ENCODE assay signal across 9 mouse cellular contexts in the genomic region with DNA sequence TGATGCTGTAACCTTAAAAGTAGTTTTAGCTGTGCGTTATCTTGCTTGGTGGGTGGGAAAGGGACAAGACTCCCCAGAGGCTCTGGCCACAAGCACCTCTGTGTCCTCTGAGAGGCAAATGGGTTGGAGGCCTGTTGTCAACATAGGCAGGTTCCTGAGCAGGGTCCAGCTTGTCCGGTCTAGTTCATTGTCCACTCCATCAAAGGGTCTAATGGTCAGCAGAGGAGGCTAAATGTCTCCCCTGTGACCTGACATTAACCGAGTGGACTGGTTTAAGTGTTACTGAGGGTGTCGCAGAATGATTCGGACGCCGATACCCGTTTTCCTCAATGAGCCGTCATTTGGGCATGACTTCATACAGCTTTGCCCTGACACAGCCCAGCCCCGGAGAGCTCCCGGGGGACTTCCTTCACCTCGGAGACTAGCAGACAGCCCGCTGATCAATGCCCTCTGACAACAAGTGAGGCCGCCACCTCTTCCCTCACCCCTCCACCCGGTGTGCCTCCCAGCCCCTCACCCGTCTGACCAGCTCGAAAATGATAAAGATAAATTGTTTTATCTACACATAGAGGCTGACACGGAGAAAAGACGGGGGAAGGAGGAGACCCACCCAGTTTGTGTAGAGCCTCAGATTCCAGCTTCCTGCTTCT.
DNase-seq lines count a peak whose midpoint lies in the region; ATAC-seq and TF ChIP-seq lines count a peak whose summit lies in the region.
"Had no signal": no experiment of that assay in that cellular context is flagged by ENCODE, and none has a peak within 500 bp of the region (broad histone marks: within the 10 kb centered on the region; RNA-seq: fewer than 3 reads in every experiment).

No protein-coding gene starts in this region.

- DNase-seq in heart, postnatal 14 days, result no peak
- peak; percentile 69 for DNase-seq in embryo, embryonic 11 days
- no peak for DNase-seq in midbrain, postnatal 0 days (ENCODE audit: low spot score)
- no peak for DNase-seq in layer of hippocampus, postnatal 36 days
- no peak for DNase-seq in layer of hippocampus, adult 2 months (ENCODE audit: low spot score in 2 of 2)
- DNase-seq in layer of hippocampus, adult 9-10 months (ENCODE audit: low spot score), result no peak

- H3K36me3 ChIP-seq in heart, embryonic 14.5 days (ENCODE audit: control insufficient read depth, insufficient read depth, low read length), result no peaks in the 10 kb centered on the region
- H3K36me3 ChIP-seq in hindbrain, embryonic 15.5 days, result no peaks in the 10 kb centered on the region
- no peaks in the 10 kb centered on the region for H3K36me3 ChIP-seq in midbrain, postnatal 0 days (ENCODE audit: insufficient read depth, low read length)

- no peak for ATAC-seq in heart, embryonic 14.5 days (ENCODE audit: insufficient number of reproducible peaks, insufficient read depth, low FRiP score, low read depth)
- ATAC-seq in hindbrain, embryonic 15.5 days (ENCODE audit: low FRiP score, low read depth), result no peak
- no peak for ATAC-seq in midbrain, postnatal 0 days (ENCODE audit: low FRiP score)
- ATAC-seq: forebrain, embryonic 16.5 days had no signal

- no peaks in the 10 kb centered on the region for H3K27me3 ChIP-seq in heart, embryonic 14.5 days (ENCODE audit: control insufficient read depth, insufficient read depth, low read length)
- H3K27me3 ChIP-seq in hindbrain, embryonic 15.5 days, result peaks cover 20% of the 10 kb centered on the region
- H3K27me3 ChIP-seq in midbrain, postnatal 0 days (ENCODE audit: insufficient read depth, low read length), result peaks cover 2% of the 10 kb centered on the region; the same call in 1 of the 2 replicates

- peak overlapping the region; percentile 67 for H3K4me2 ChIP-seq in heart, embryonic 14.5 days (ENCODE audit: low read length)
- peak overlapping the region; percentile 31 for H3K4me2 ChIP-seq in hindbrain, embryonic 15.5 days
- H3K4me2 ChIP-seq in midbrain, postnatal 0 days (ENCODE audit: low read depth, low read length, poor library complexity, severe bottlenecking), result peak overlapping the region; percentile 40

- intact Hi-C loops in heart, postnatal 14 days (cut with DNase I), result no loop called here

- peak overlapping the region; percentile 37 to 38 for H3K4me3 ChIP-seq in heart, embryonic 14.5 days (ENCODE audit: control insufficient read depth in 1 of 2, insufficient read depth in 1 of 2, low read depth in 1 of 2, low read length in 2 of 2)
- H3K4me3 ChIP-seq in hindbrain, embryonic 15.5 days, result no peak overlapping the region
- H3K4me3 ChIP-seq in midbrain, postnatal 0 days (ENCODE audit: low read depth, low read length), result peak overlapping the region; percentile 18
- H3K4me3 ChIP-seq in layer of hippocampus, adult 2 months, result no peak overlapping the region

- 15% methylated on average over 19 of the region's 19 CpGs for WGBS in heart, embryonic 14.5 days
- 19% methylated on average over 19 of the region's 19 CpGs for WGBS in hindbrain, embryonic 15.5 days
- WGBS in midbrain, postnatal 0 days, result 24% methylated on average over 19 of the region's 19 CpGs

- H3K9ac ChIP-seq in heart, embryonic 14.5 days (ENCODE audit: low read length), result peak overlapping the region; percentile 63
- no peak overlapping the region for H3K9ac ChIP-seq in hindbrain, embryonic 15.5 days
- H3K9ac ChIP-seq in midbrain, postnatal 0 days (replicated peaks; ENCODE audit: low read length, poor library complexity, severe bottlenecking), result peak overlapping the region; percentile 54

- no peaks in the 10 kb centered on the region for H3K9me3 ChIP-seq in heart, embryonic 14.5 days (ENCODE audit: control insufficient read depth, low read length)
- no peaks in the 10 kb centered on the region for H3K9me3 ChIP-seq in hindbrain, embryonic 15.5 days
- H3K9me3 ChIP-seq in midbrain, postnatal 0 days (ENCODE audit: low read length), result no peaks in the 10 kb centered on the region

- H3K27ac ChIP-seq in heart, embryonic 14.5 days (replicated peaks in 1 of 2; ENCODE audit: control insufficient read depth in 1 of 2, insufficient read depth in 1 of 2, low read depth in 2 of 2, low read length in 2 of 2), result no peak overlapping the region
- peak overlapping the region; percentile 30; the same call in 1 of the 2 replicates for H3K27ac ChIP-seq in hindbrain, embryonic 15.5 days (replicated peaks)
- H3K27ac ChIP-seq in midbrain, postnatal 0 days (ENCODE audit: low read depth, low read length), result peak overlapping the region; percentile 71
- no peak overlapping the region for H3K27ac ChIP-seq in layer of hippocampus, adult 2 months

- no peak for TF ChIP-seq CTCF in midbrain, postnatal 0 days (IDR thresholded peaks at IDR 0.05)
- TF ChIP-seq CTCF in layer of hippocampus, adult 2 months (conservative IDR thresholded peaks at IDR 0.05), result no peak

- peaks cover 4 to 5% of the 10 kb centered on the region in 2 experiments; a peak in 2 of 4 replicates for H3K4me1 ChIP-seq in heart, embryonic 14.5 days (ENCODE audit: control insufficient read depth in 2 of 2, insufficient read depth in 2 of 2, low read length in 2 of 2)
- peaks cover 25% of the 10 kb centered on the region for H3K4me1 ChIP-seq in hindbrain, embryonic 15.5 days (replicated peaks)
- 0 out of 2 replicates have a peak, but pooled peaks cover 3% of the 10 kb centered on the region for H3K4me1 ChIP-seq in midbrain, postnatal 0 days (ENCODE audit: insufficient read depth, low read length)

Comparison
In these comparisons a context has a peak if more than half of its experiments do, and no peak if none do; other contexts are left out.
1. H3K27ac ChIP-seq: peak in hindbrain, embryonic 15.5 days (single experiment) and midbrain, postnatal 0 days (single experiment); none in heart, embryonic 14.5 days (0 of 2) and layer of hippocampus, adult 2 months (single experiment).
2. H3K4me3 ChIP-seq: peak in heart, embryonic 14.5 days (2 of 2) and midbrain, postnatal 0 days (single experiment); none in hindbrain, embryonic 15.5 days (single experiment) and layer of hippocampus, adult 2 months (single experiment).
3. Peak in every context shown above with its lines, with median percentiles within 50 percentile points of each other: H3K4me2 ChIP-seq.